Mouse (Mus musculus) liver, embryonic 16.5 days (tissue): Measurements from ENCODE around the gene Pcdh19. TPM values are rescaled to one million over a fixed set of nuclear protein-coding genes. Genes with fewer than 3 reads are reported as not detected.

Source experiments
- ATAC-seq: fragments of 200-750 bp; cut with Nextera tagmentation; 2 replicates; pipeline ENCODE4 v1.8.0; 2017; ENCODE audit warnings: low read depth, mild to moderate bottlenecking, moderate number of reproducible peaks, moderate library complexity
- H3K27ac ChIP-seq: fragments of 300-500 bp; sonication (generic); 2 replicates; pipeline ENCODE4 v1.5.1; 2014; ENCODE audit warnings: mild to moderate bottlenecking, low read length
- H3K27me3 ChIP-seq: fragments of 300-500 bp; sonication (generic); 2 replicates; pipeline ENCODE4 v1.6.1; 2014; ENCODE audit warnings: low read depth, low read length, mixed read lengths; ENCODE audit not compliant: control insufficient read depth, insufficient read depth
- H3K36me3 ChIP-seq: fragments of 300-500 bp; sonication (generic); 2 replicates; pipeline ENCODE4 v1.6.1; 2014; ENCODE audit warnings: mild to moderate bottlenecking; ENCODE audit not compliant: control insufficient read depth, insufficient read depth
- H3K4me1 ChIP-seq: fragments of 300-500 bp; sonication (generic); 2 replicates; pipeline ENCODE4 v1.6.1; 2014; ENCODE audit warnings: low read depth, low read length, mixed read lengths; ENCODE audit not compliant: control insufficient read depth
- H3K4me2 ChIP-seq: fragments of 300-500 bp; sonication (generic); 2 replicates; pipeline ENCODE4 v1.6.1; 2014; ENCODE audit warnings: low read depth, low read length, mixed read lengths
- H3K4me3 ChIP-seq: fragments of 300-500 bp; sonication (generic); 2 replicates; pipeline ENCODE4 v1.5.1; 2014; ENCODE audit warnings: low read depth, mild to moderate bottlenecking, low read length
- H3K9ac ChIP-seq: fragments of 300-500 bp; sonication (generic); 2 replicates; pipeline ENCODE4 v1.6.1; 2014; ENCODE audit warnings: low read depth, low read length
- H3K9me3 ChIP-seq: fragments of 300-500 bp; sonication (generic); replicated peaks from 2 replicates; pipeline ENCODE4 v1.6.1; 2016; ENCODE audit warnings: low read length; ENCODE audit not compliant: control insufficient read depth
- WGBS: fragments of 180-500 bp; shearing (Covaris S2); extraction: QIAGEN DNeasy Blood & Tissue Kit; methylation state at CpG from one replicate; pipeline ENCODE4 v1.1.7; 2014; ENCODE audit not compliant: insufficient replicate concordance; 5-methylcytosine and 5-hydroxymethylcytosine counted together
- polyA plus RNA-seq: library from polyadenylated mRNA; unstranded; fragments of >200 nt; fragmentation: Nextera tagmentation; extraction: Ambion mirVana; gene quantifications from 2 replicates; pipeline ENCODE4 v1.2.1, GENCODE M21; 2015

Gene Pcdh19
- polyA plus RNA-seq, 1 experiment from 2014 or later: 0.33 TPM

GRCm38 (mm10) chrX:133575601-133576382, 113.0 kb downstream of the Pcdh19 start:
- ATAC-seq: no peak
- H3K9ac ChIP-seq: no peak overlapping the region
- no peak overlapping the region for H3K4me3 ChIP-seq
- 62% methylated on average over 4 of the region's 4 CpGs for WGBS
- no peaks in the 10 kb centered on the region for H3K4me1 ChIP-seq
- no peaks in the 10 kb centered on the region for H3K9me3 ChIP-seq
- H3K36me3 ChIP-seq: no peaks in the 10 kb centered on the region
- no peak overlapping the region for H3K4me2 ChIP-seq
- no peaks in the 10 kb centered on the region for H3K27me3 ChIP-seq
- no peak overlapping the region for H3K27ac ChIP-seq

GRCm38 (mm10) chrX:133565355-133565754, 123.4 kb downstream of the Pcdh19 start:
- 64% methylated on average over 2 of the region's 2 CpGs for WGBS
- Histone ChIP-seq H3K9me3 (no peaks in the 10 kb centered on the region), H3K4me3 (no peak overlapping the region), H3K36me3 (no peaks in the 10 kb centered on the region), H3K4me1 (no peaks in the 10 kb centered on the region), H3K27ac (no peak overlapping the region), H3K27me3 (no peaks in the 10 kb centered on the region), H3K4me2 (no peak overlapping the region), H3K9ac (no peak overlapping the region)
- ATAC-seq: no peak

Other genes with a start within 250 kb of the Pcdh19 start
- 0.94 and 1.1 TPM in 2 replicates for gene Tnmd, start 162.0 kb upstream of the Pcdh19 start, polyA plus RNA-seq
- gene Tspan6, start 209.4 kb upstream of the Pcdh19 start, polyA plus RNA-seq: 9.0 and 9.7 TPM in 2 replicates
- gene Srpx2, start 219.4 kb upstream of the Pcdh19 start, polyA plus RNA-seq: 0.71 and 0.97 TPM in 2 replicates